Mouse (Mus musculus) cerebellum, adult 2 months (tissue): ENCODE results near the gene Ano8. TPM values are rescaled to one million over a fixed set of nuclear protein-coding genes. Genes with fewer than 3 reads are reported as not detected.
"Not testable (repeated sequence)": the region's sequence is repeated elsewhere in the genome, so short reads cannot be mapped to it uniquely, and the experiment has no call there.

Source experiments
- DNase-seq, 2 experiments: peaks; one replicate each; pipeline ENCODE4 v3.0.0; 2021
- H3K27ac ChIP-seq: fragments of 200-500 bp; 2 replicates; pipeline ENCODE4 v1.5.1; 2012; ENCODE audit warnings: low read length, control low read depth, inconsistent platforms; ENCODE audit not compliant: insufficient read depth
- H3K27me3 ChIP-seq: fragments of 200-500 bp; 2 replicates; pipeline ENCODE4 v1.6.1; 2012; ENCODE audit warnings: inconsistent platforms, mild to moderate bottlenecking, low read length, moderate library complexity; ENCODE audit not compliant: control insufficient read depth, insufficient read depth
- H3K4me1 ChIP-seq: fragments of 200-500 bp; 2 replicates; pipeline ENCODE4 v1.6.1; 2011; ENCODE audit warnings: low read length; ENCODE audit not compliant: control insufficient read depth, insufficient read depth
- H3K4me3 ChIP-seq: fragments of 200-500 bp; replicated peaks from 2 replicates; pipeline ENCODE3; 2011; ENCODE audit warnings: mild to moderate bottlenecking, low read depth, low read length, control low read depth; ENCODE audit not compliant: insufficient read depth
- CTCF ChIP-seq: fragments of 200-500 bp; IDR thresholded peaks from 2 replicates; pipeline ENCODE4 v1.5.1; 2011; ENCODE audit warnings: low read depth, mild to moderate bottlenecking, control low read depth, low read length, moderate library complexity, borderline replicate concordance; ENCODE audit not compliant: insufficient read depth
- POLR2A ChIP-seq: fragments of 200-500 bp; IDR thresholded peaks from 2 replicates; pipeline ENCODE4 v1.6.1; 2011; ENCODE audit warnings: low read length, control low read depth, borderline replicate concordance; ENCODE audit not compliant: insufficient read depth
- WGBS: fragments of 180-500 bp; shearing (Covaris S2); methylation state at CpG from one replicate; pipeline ENCODE4 v1.1.7; 2018; 5-methylcytosine and 5-hydroxymethylcytosine counted together
- polyA plus RNA-seq: library from polyadenylated mRNA; depleted of rRNA; stranded (reverse); fragments of >200 nt; gene quantifications from 2 replicates; pipeline ENCODE4 v1.2.3, GENCODE M21; 2012; rRNA removed

Ano8 gene
- polyA plus RNA-seq, 1 experiment = 76.2 TPM

DNA sequence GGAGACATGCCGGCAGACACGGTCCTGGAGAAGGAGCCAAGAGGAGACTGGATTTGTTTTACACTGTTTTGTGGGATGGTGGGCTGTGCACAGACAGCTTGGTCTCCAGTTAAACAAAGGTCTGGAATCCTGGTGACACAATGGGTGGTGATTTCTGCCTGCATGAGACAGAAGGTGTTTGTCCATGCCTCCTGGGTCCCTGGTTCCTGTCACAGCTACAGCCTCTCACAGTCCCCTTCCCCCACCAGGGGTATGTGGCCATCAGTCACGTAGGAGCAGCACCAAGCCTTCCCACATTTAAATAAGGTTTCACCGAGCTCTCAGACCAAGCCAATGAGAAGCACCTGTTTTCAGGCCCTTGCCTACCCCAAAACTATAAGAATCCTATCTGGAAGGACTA lies 34.4 kb downstream of the Ano8 start:
- WGBS = 68% methylated on average over 4 of the region's 4 CpGs
- Histone ChIP-seq H3K27me3 (no peaks in the 10 kb centered on the region), H3K4me1 (no peaks in the 10 kb centered on the region; the same call in 1 of the 2 replicates), H3K4me3 (no peak overlapping the region), H3K27ac (no peak overlapping the region)
- no peak for DNase-seq
- no peak for TF ChIP-seq POLR2A

DNA sequence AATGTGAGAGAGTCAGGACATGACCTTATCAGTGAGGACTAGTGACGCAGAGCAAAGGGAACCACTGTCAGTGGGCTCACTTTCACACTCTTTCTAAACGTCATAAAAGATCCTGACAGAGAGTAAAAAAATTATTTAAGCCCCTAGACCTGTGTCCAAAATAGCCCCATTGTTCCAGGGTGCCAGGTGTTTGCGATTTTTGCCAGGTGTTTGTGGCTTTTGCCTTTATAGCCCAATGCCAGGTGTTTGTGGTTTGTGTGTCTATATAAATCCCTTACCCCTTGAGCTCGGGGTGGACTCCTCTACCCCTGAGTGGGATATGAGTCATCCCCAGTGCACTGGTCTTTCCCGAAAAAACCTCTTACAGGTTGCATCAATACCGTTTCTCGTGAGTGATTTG lies 40.7 kb downstream of the Ano8 start:
- 79% methylated on average over 7 of the region's 7 CpGs for WGBS
- TF ChIP-seq POLR2A = no peak
- no peak for TF ChIP-seq CTCF
- H3K4me3 ChIP-seq = no peak overlapping the region

DNA sequence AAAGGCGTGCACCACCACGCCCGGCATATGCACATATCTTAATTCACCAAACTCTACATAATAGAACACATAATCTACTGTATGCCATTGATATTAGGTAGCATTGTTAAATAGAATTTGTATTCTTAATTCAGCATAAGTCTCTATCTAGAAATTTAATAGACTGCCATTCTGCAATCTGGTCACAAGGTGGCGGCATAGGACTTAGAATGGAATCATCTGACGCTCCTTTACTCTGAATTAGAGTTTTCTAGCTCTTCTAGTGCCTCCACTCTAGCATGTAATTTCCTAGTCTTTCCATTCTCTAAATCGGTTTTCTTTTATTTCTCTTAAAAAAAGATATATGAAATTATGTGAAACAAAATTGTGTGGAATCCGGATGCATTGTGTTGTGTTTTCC lies 44.4 kb downstream of the Ano8 start:
- Histone ChIP-seq H3K4me3 (no peak overlapping the region), H3K27ac (no peak overlapping the region), H3K27me3 (no peaks in the 10 kb centered on the region), H3K4me1 (no peaks in the 10 kb centered on the region)
- peak; percentile 40 to 48 for DNase-seq
- under 1% methylated on average over 7 of the region's 7 CpGs for WGBS
- TF ChIP-seq POLR2A (no peak), CTCF (peak; percentile 53; the same call in 1 of the 2 replicates)

More for the DNA sequence above, 40.7 kb downstream of the Ano8 start:
- H3K27me3 ChIP-seq = no peaks in the 10 kb centered on the region
- no peaks in the 10 kb centered on the region for H3K4me1 ChIP-seq
- no peak for DNase-seq
- no peak overlapping the region for H3K27ac ChIP-seq

DNA sequence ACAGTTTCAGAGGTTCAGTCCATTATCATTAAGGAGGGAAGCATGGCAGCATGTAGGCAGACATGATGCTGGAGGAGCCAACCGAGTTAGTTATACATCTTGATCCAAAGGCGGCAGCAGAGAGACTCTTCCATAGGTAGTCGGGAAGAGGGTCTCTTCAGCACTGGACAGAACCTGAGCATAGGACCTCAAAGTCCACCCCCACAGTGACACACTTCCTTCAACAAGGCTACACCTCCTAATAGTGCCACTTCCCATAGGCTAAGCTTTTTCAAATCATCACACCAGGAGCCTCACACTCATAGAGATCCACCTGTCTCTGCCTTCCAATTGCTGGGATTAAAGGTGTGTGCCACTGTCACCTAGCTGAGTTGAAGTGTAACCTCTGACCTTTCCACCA lies 48.7 kb downstream of the Ano8 start:
- TF ChIP-seq CTCF (no peak), POLR2A (no peak)

DNA sequence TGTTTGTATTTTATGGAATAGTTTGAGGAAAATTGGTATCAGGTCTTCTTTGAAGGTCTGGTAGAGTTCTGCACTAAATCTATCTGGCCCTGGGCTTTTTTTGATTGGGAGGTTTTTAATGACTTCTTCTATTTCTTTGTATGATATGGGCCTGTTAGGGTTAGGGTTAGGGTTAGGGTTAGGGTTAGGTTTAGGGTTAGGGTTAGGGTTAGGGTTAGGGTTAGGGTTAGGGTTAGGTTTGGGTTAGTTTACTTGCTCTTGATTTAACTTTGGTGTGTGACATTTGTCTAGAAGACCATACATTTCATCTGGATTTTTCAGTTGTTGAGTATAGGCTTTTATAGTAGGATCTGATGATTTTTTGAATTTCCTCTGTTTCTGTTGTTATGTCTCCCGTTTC lies 52.8 kb downstream of the Ano8 start:
- H3K27me3 ChIP-seq, H3K27ac ChIP-seq, H3K4me3 ChIP-seq, DNase-seq, H3K4me1 ChIP-seq: not testable (repeated sequence)
- 89% methylated on average over 1 of the region's 1 CpGs for WGBS

More for the DNA sequence above, 48.7 kb downstream of the Ano8 start:
- 49% methylated on average over 3 of the region's 3 CpGs for WGBS
- no peak for DNase-seq
- no peak overlapping the region for H3K27ac ChIP-seq
- H3K4me3 ChIP-seq = no peak overlapping the region
- H3K4me1 ChIP-seq = no peaks in the 10 kb centered on the region
- no peaks in the 10 kb centered on the region for H3K27me3 ChIP-seq

Other genes with a start within 250 kb of the Ano8 start
- gene Myo9b, start 213.2 kb downstream of the Ano8 start, polyA plus RNA-seq = 27.5 and 28.9 TPM in 2 replicates
- 15.4 and 17.6 TPM in 2 replicates for gene Haus8, start 213.0 kb downstream of the Ano8 start, polyA plus RNA-seq
- gene Use1, start 119.1 kb downstream of the Ano8 start, polyA plus RNA-seq = 199 and 204 TPM in 2 replicates
- gene Ocel1, start 114.7 kb downstream of the Ano8 start, polyA plus RNA-seq = 7.3 and 8.0 TPM in 2 replicates
- 53.0 and 59.8 TPM in 2 replicates for gene Nr2f6, start 104.0 kb downstream of the Ano8 start, polyA plus RNA-seq
- gene Ushbp1, start 90.2 kb downstream of the Ano8 start, polyA plus RNA-seq = 9.5 and 9.7 TPM in 2 replicates
- gene Babam1, start 89.1 kb downstream of the Ano8 start, polyA plus RNA-seq = 163 and 179 TPM in 2 replicates
- 0.43 and 0.44 TPM in 2 replicates for gene Ankle1, start 80.0 kb downstream of the Ano8 start, polyA plus RNA-seq
- gene Abhd8, start 22.3 kb downstream of the Ano8 start, polyA plus RNA-seq = 392 TPM in 2 replicates
- gene Mrpl34, start 21.0 kb downstream of the Ano8 start, polyA plus RNA-seq = 68.5 and 75.4 TPM in 2 replicates
- 119 and 121 TPM in 2 replicates for gene Dda1, start 16.8 kb downstream of the Ano8 start, polyA plus RNA-seq
- 33.3 and 34.7 TPM in 2 replicates for gene Gtpbp3, start 2.1 kb upstream of the Ano8 start, polyA plus RNA-seq
- gene Plvap, start 25.8 kb upstream of the Ano8 start, polyA plus RNA-seq = 25.6 and 28.8 TPM in 2 replicates
- gene Ccdc194, start 39.7 kb upstream of the Ano8 start, polyA plus RNA-seq = 0.08 and 0.10 TPM in 2 replicates
- 13.6 and 17.3 TPM in 2 replicates for gene Bst2, start 51.5 kb upstream of the Ano8 start, polyA plus RNA-seq
- gene Mvb12a, start 57.0 kb upstream of the Ano8 start, polyA plus RNA-seq = 113 and 118 TPM in 2 replicates
- 0.21 and 0.26 TPM in 2 replicates for gene Tmem221, start 72.9 kb upstream of the Ano8 start, polyA plus RNA-seq
- gene Nxnl1, start 80.6 kb upstream of the Ano8 start, polyA plus RNA-seq = 0.10 and 0.11 TPM in 2 replicates
- 142 and 153 TPM in 2 replicates for gene Slc27a1, start 82.9 kb upstream of the Ano8 start, polyA plus RNA-seq
- 42.5 and 42.8 TPM in 2 replicates for gene Pgls, start 106.2 kb upstream of the Ano8 start, polyA plus RNA-seq
- 3.4 and 3.7 TPM in 2 replicates for gene Fam129c, start 111.7 kb upstream of the Ano8 start, polyA plus RNA-seq
- gene Colgalt1, start 125.0 kb upstream of the Ano8 start, polyA plus RNA-seq = 74.1 and 77.6 TPM in 2 replicates
- 97.3 and 110 TPM in 2 replicates for gene Unc13a, start 185.8 kb upstream of the Ano8 start, polyA plus RNA-seq
- 3.6 and 3.9 TPM in 2 replicates for gene Jak3, start 190.3 kb upstream of the Ano8 start, polyA plus RNA-seq
- gene Insl3, start 203.3 kb upstream of the Ano8 start, polyA plus RNA-seq = 0.65 and 2.1 TPM in 2 replicates
- 0.44 and 0.48 TPM in 2 replicates for gene B3gnt3, start 215.8 kb upstream of the Ano8 start, polyA plus RNA-seq
- 108 and 115 TPM in 2 replicates for gene Fcho1, start 239.8 kb upstream of the Ano8 start, polyA plus RNA-seq